Mouse (Mus musculus): ENCODE measurements at regions not wholly inside any gene's neighbourhood (a gene's known extent, or its start where the extent isn't known, plus 50 kb on each side); places are given as distances from the start of the nearest gene placed in this dataset.
A peak's percentile ranks its signal among the peaks of the same experiment; 100 is the strongest.

DNA sequence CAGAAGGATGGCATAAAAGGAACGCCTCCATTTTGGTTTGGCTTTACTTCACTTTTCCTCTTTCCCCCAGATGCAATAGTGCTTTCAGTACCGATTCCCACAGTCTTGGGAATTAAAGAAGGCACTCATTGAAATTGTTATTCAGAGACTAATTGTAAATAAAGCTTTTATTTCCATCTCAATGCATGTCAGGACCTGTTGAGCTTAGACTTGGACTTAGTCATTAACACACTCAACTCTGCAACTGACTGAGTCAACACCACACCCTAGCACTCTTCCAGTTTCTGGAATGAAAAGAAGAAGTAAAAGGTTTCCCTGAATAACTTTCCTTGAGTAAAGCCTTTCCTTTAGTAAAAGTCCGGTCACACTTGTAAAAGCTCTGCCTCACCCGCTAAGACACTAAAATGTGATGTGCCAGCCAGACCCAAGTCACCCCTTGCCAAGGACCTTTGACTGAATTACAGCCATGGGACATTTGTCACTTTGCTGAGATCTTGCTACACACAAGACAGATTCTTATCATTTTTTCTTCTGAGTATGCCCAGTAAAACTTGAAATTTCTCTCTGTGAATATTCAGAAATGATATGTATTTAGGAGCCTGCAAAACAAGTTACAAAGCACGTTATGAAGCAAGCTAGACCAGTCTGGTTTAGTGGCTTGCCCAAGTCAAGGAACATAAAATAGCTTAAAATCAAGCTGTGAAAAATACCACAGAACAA lies 416.4 kb upstream of the Klf6 start:
- H3K27ac ChIP-seq (replicated peaks; ENCODE audit: low read depth, low read length): no peak overlapping the region

DNA sequence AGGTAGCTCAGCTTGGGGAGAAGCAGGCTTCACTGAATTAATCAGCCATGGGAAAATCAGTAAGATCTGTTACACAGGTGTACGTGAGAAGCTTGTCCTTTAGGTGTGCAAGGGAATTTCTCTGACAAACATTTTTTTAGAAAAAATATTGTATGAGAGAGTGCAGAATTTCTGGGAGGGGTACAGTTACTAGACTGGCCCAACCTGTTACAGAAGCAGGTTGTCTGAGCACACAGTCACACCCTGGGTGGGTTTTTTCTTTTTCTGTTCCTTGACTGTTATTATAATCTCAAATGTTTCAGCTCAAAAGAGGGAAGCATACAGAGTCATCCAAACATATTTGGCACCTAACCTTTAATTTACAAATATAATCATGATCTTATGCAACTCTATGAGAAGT lies 412.7 kb upstream of the Klf6 start:
- TF ChIP-seq POLR2A (IDR thresholded peaks at IDR 0.05; ENCODE audit: borderline replicate concordance, extremely low read depth, insufficient read depth, insufficient read length): no peak
- no peak overlapping the region for H3K4me3 ChIP-seq (replicated peaks; ENCODE audit: low read length)
- no peak overlapping the region for H3K9ac ChIP-seq (ENCODE audit: low read depth, low read length, severe bottlenecking)
- no peaks in the 10 kb centered on the region for H3K4me1 ChIP-seq (ENCODE audit: control insufficient read depth, insufficient read depth, low read length)
- 57% methylated on average over 1 of the region's 1 CpGs for WGBS
- H3K9me3 ChIP-seq (ENCODE audit: control insufficient read depth, low read length): no peaks in the 10 kb centered on the region
- DNase-seq (ENCODE audit: low spot score): no peak
- H3K27ac ChIP-seq (replicated peaks; ENCODE audit: low read depth, low read length): no peak overlapping the region
- ATAC-seq (ENCODE audit: low FRiP score, low read depth): no peak
- no peak overlapping the region for H3K4me2 ChIP-seq (replicated peaks; ENCODE audit: low read depth, low read length, severe bottlenecking)
- no peaks in the 10 kb centered on the region for H3K36me3 ChIP-seq (ENCODE audit: control insufficient read depth, insufficient read depth, low read length)
- H3K27me3 ChIP-seq (ENCODE audit: control insufficient read depth, insufficient read depth, low read length): no peaks in the 10 kb centered on the region

More for the DNA sequence above, 416.4 kb upstream of the Klf6 start:
- H3K4me2 ChIP-seq (replicated peaks; ENCODE audit: low read depth, low read length, severe bottlenecking): no peak overlapping the region
- TF ChIP-seq POLR2A (IDR thresholded peaks at IDR 0.05; ENCODE audit: borderline replicate concordance, extremely low read depth, insufficient read depth, insufficient read length): no peak
- DNase-seq (ENCODE audit: low spot score): no peak
- no peak overlapping the region for H3K9ac ChIP-seq (ENCODE audit: low read depth, low read length, severe bottlenecking)
- H3K4me1 ChIP-seq (ENCODE audit: control insufficient read depth, insufficient read depth, low read length): no peaks in the 10 kb centered on the region
- H3K9me3 ChIP-seq (ENCODE audit: control insufficient read depth, low read length): no peaks in the 10 kb centered on the region
- 81% methylated on average over 5 of the region's 5 CpGs for WGBS
- no peak for ATAC-seq (ENCODE audit: low FRiP score, low read depth)
- no peak overlapping the region for H3K4me3 ChIP-seq (replicated peaks; ENCODE audit: low read length)
- no peaks in the 10 kb centered on the region for H3K27me3 ChIP-seq (ENCODE audit: control insufficient read depth, insufficient read depth, low read length)
- H3K36me3 ChIP-seq (ENCODE audit: control insufficient read depth, insufficient read depth, low read length): no peaks in the 10 kb centered on the region

DNA sequence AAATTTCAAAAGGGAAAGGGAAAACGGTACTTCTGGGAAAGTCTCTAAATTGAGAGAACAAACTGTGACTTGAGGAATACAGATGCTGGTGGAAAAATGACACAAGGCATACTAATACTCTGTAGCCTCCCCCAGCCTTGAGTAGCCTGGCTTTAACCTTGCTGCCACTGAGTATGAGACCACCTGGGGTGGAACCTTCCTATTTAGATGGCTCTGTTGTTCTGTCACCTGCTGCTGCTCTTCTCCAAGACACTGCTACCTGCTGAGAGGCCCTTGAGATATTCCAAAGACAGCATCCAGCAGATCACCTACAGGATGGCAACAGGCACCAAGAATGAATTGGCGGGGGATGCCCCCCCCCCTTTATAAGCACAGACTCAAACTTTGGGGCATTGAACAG lies 380.5 kb upstream of the Klf6 start:
- DNase-seq (ENCODE audit: low spot score) (no peak), ATAC-seq (ENCODE audit: low FRiP score, low read depth) (no peak)
- Histone ChIP-seq H3K36me3 (ENCODE audit: control insufficient read depth, insufficient read depth, low read length) (no peaks in the 10 kb centered on the region), H3K9me3 (ENCODE audit: control insufficient read depth, low read length) (no peaks in the 10 kb centered on the region), H3K27me3 (ENCODE audit: control insufficient read depth, insufficient read depth, low read length) (no peaks in the 10 kb centered on the region), H3K4me2 (replicated peaks; ENCODE audit: low read depth, low read length, severe bottlenecking) (no peak overlapping the region), H3K9ac (ENCODE audit: low read depth, low read length, severe bottlenecking) (no peak overlapping the region), H3K27ac (replicated peaks; ENCODE audit: low read depth, low read length) (no peak overlapping the region), H3K4me3 (replicated peaks; ENCODE audit: low read length) (no peak overlapping the region), H3K4me1 (ENCODE audit: control insufficient read depth, insufficient read depth, low read length) (no peaks in the 10 kb centered on the region)
- WGBS: 75% methylated on average over 2 of the region's 2 CpGs
- no peak for TF ChIP-seq POLR2A (IDR thresholded peaks at IDR 0.05; ENCODE audit: borderline replicate concordance, extremely low read depth, insufficient read depth, insufficient read length)

DNA sequence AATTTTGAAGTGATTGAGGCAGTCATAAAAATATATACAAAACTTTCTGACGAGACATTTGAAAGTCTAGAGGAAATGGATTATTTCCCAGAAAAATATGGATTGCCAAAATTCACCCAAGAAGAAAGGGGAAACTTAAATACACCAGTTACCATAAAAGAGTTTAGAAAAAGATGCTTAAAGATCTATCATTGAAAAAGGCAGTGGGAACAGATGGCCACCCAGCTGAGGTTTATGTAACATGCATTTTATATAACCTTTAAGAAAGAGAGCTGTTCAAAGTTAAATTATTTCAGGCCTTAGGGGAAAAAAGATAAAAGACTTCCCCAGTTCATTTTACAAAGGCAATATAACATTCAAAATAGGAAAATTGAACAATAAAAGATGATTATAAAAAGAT lies 369.0 kb upstream of the Klf6 start:
- 45% methylated on average over 1 of the region's 1 CpGs for WGBS
- Histone ChIP-seq H3K27ac (replicated peaks; ENCODE audit: low read depth, low read length) (no peak overlapping the region), H3K4me2 (replicated peaks; ENCODE audit: low read depth, low read length, severe bottlenecking) (no peak overlapping the region), H3K36me3 (ENCODE audit: control insufficient read depth, insufficient read depth, low read length) (no peaks in the 10 kb centered on the region), H3K4me3 (replicated peaks; ENCODE audit: low read length) (no peak overlapping the region), H3K9me3 (ENCODE audit: control insufficient read depth, low read length) (no peaks in the 10 kb centered on the region), H3K9ac (ENCODE audit: low read depth, low read length, severe bottlenecking) (no peak overlapping the region), H3K4me1 (ENCODE audit: control insufficient read depth, insufficient read depth, low read length) (no peaks in the 10 kb centered on the region), H3K27me3 (ENCODE audit: control insufficient read depth, insufficient read depth, low read length) (no peaks in the 10 kb centered on the region)
- no peak for TF ChIP-seq POLR2A (IDR thresholded peaks at IDR 0.05; ENCODE audit: borderline replicate concordance, extremely low read depth, insufficient read depth, insufficient read length)
- no peak for ATAC-seq (ENCODE audit: low FRiP score, low read depth)
- no peak for DNase-seq (ENCODE audit: low spot score)

DNA sequence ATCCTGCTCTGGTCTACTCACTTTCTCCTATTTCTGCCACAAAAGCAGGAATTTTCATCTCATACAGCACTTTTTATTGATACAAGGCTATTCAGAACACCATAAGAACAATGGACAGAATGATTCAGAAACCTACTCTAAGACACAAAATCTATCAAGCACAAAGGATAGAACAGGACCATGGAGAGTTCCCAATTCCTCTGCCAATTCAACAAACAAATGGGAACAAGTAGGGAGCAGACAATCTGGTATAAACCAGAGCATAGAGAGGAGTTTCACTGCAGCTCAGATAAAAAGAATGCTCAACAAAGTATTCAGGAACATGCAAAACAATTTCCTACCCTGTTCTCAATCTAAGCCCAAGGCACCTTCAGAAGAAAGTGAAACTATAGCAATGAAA lies 363.7 kb upstream of the Klf6 start:
- no peak overlapping the region for H3K4me2 ChIP-seq (replicated peaks; ENCODE audit: low read depth, low read length, severe bottlenecking)
- H3K9me3 ChIP-seq (ENCODE audit: control insufficient read depth, low read length): no peaks in the 10 kb centered on the region
- H3K27me3 ChIP-seq (ENCODE audit: control insufficient read depth, insufficient read depth, low read length): no peaks in the 10 kb centered on the region
- ATAC-seq (ENCODE audit: low FRiP score, low read depth) (no peak), DNase-seq (ENCODE audit: low spot score) (peak; percentile 77)
- H3K4me3 ChIP-seq (replicated peaks; ENCODE audit: low read length): no peak overlapping the region
- no peak overlapping the region for H3K9ac ChIP-seq (ENCODE audit: low read depth, low read length, severe bottlenecking)
- no peak for TF ChIP-seq POLR2A (IDR thresholded peaks at IDR 0.05; ENCODE audit: borderline replicate concordance, extremely low read depth, insufficient read depth, insufficient read length)
- H3K4me1 ChIP-seq (ENCODE audit: control insufficient read depth, insufficient read depth, low read length): no peaks in the 10 kb centered on the region
- no peak overlapping the region for H3K27ac ChIP-seq (replicated peaks; ENCODE audit: low read depth, low read length)
- no peaks in the 10 kb centered on the region for H3K36me3 ChIP-seq (ENCODE audit: control insufficient read depth, insufficient read depth, low read length)

DNA sequence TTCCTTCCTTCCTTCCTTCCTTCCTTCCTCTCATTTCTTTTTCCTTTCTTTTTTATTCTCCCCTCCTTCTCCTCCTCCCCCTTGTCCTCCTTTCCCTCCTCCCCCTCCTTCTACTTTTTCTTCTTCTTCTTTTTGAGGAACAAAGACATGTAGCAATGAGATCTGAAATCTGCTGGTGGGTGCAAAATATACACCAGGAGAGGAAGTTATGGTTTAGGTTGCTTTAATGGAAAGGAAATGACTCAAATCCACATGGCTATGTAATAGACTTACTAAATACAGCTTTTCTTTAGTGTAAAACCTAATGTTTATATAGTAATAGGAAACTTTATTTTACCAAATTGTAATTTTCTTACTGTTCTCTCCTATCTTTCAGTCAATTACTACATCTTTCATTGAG lies 349.5 kb upstream of the Klf6 start:
- H3K9me3 ChIP-seq (ENCODE audit: control insufficient read depth, low read length): no peaks in the 10 kb centered on the region
- no peak for DNase-seq (ENCODE audit: low spot score)
- no peak for TF ChIP-seq POLR2A (IDR thresholded peaks at IDR 0.05; ENCODE audit: borderline replicate concordance, extremely low read depth, insufficient read depth, insufficient read length)

More for the DNA sequence above, 349.5 kb upstream of the Klf6 start:
- Histone ChIP-seq H3K4me2 (replicated peaks; ENCODE audit: low read depth, low read length, severe bottlenecking) (no peak overlapping the region), H3K4me3 (replicated peaks; ENCODE audit: low read length) (no peak overlapping the region), H3K4me1 (ENCODE audit: control insufficient read depth, insufficient read depth, low read length) (no peaks in the 10 kb centered on the region), H3K27me3 (ENCODE audit: control insufficient read depth, insufficient read depth, low read length) (no peaks in the 10 kb centered on the region), H3K36me3 (ENCODE audit: control insufficient read depth, insufficient read depth, low read length) (no peaks in the 10 kb centered on the region), H3K9ac (ENCODE audit: low read depth, low read length, severe bottlenecking) (no peak overlapping the region), H3K27ac (replicated peaks; ENCODE audit: low read depth, low read length) (no peak overlapping the region)
- ATAC-seq (ENCODE audit: low FRiP score, low read depth): no peak

All from limb, embryonic 14.5 days (tissue).